Mouse (Mus musculus): ENCODE measurements around the gene Stard3. TPM values are rescaled to one million over a fixed set of nuclear protein-coding genes. Genes with fewer than 3 reads are reported as not detected.

The Stard3 gene
- 84.3 TPM for polyA plus RNA-seq (2017; shearing (Covaris generic))

DNA sequence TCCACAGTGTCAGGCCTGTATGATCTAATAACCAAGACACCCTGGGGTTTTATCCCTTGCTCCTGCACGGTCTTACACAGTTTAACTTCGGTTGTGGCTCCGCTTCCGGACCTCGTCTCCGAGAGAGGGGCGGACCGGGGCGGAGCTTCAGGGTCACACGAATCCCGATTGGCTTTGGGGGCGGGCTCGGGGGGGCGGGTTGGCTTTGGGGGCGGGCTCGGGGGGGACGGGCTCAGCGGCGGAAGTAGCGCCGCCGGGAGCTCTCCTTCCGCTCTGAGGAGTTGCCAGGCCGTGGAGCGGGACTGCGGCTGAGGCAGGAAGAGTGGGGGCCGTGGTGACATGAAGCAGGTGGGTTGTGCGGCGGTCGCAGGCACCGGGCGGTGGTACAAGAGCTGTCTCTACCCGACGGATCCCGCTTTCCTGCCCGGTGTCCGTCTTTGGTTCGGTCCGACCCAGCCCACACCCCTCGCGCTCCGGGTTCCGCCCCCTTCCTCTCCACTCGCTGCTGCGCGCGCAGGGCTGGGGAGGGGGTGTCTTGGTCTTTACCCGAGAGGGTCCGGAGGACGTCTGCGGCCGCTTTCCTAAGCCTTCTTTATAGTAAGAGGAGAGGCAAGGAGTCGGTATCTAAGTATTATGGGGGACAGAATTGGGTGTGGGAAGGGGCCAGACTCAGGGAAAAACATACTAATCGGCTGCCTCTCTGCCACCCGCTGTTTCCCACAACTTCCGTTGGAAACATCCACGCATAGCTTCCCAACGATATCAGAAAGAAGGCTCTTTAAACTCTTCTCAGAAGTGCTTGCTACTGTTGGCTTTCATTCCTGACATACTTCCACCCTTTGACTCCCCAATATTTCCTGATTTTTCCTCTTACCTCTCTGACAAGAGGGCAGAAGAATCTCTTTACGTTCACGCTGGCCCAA is at the start of gene Stard3:
Gene Stard3, plus strand, starts transcription at position 208 of the 923 bp plus-strand sequence.

DNA sequence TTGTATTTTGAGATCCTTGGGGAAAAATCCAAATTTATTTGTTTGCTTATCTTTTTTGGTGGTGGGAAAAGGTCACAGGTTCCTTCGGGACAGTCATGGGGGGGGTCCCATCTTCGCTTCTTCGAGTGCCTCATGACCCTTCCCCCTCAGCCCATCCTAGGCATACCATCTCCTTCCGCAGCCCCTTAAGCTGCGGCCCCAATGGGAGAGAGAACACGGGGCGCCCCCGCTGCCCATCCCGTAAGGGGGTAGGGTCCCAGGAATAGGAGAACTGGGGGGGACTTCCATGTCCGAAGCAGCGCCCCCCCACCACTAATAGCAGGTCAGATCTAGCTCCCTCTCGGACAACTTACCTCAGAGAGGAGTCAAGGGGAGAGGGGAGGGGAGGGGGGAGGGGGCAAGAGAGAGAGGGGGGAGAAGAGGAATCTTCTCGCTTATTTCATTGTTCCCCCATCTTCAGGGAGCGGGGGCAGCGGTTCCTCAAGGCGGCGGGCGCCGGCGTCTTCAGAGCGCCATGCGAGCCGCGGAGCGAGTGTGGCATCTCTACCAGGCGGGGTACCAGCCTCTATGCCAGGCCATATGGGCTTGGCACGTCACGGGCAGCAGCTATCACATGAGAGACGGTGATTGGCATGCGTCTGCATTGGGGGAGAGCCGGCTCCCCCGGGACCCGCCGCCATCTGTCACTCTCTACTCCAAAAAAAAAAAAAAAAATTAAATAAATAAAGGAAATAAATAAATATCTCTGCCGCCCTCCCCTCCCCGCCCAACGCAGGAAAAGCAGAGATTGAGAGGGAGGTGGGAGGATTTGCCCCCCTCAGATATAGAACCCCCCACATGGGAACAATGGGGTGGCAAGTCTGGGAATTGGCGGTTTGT is 28.8 kb upstream of the Stard3 start, which contains the start of gene Neurod2:
Gene Neurod2, minus strand, starts transcription at position 568 of the 879 bp plus-strand sequence.

DNA sequence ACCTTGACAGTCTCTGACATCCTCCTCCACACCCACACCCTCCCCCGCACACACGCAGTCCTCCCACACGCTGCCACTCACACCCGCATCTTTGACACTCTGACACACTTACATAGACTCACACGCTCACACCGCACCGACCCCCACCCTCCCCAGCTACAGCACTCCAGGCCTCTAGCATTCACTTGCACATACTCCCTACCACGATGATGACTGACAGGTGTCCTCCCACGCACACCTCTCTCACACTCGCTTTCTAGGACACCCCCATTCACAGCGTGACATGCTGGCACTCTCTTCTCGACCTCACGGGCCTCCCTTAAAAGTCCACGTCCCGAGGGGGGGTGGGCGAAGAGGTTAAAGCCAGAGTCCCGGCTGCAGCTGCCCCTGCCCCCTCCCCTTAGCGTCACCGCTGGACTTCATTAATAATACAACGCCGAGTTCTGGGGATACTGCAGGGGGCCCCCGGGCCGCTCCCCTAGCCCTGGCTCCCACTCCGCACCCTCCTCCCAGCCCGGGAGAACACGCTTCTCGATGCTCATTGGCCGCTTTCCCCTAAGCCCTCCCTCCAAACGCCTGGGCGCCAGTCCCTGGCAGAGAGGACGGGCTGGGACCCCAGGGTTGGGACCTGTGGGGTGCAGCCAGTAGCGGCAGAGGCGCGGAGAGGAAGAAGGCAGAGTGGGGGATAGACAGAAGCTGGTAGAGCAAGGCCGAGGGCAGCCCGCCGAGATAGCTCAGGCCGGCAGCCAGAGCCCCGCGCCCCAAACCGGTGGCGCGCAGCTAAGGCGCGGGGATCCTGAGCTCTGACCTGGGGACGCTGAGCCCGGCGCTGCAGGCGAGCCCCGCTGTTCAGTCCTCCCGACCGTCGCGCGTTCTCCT is 9.8 kb upstream of the Stard3 start, which contains the start of gene Ppp1r1b:
Gene Ppp1r1b, plus strand, starts transcription at position 322 of the 879 bp plus-strand sequence.

DNA sequence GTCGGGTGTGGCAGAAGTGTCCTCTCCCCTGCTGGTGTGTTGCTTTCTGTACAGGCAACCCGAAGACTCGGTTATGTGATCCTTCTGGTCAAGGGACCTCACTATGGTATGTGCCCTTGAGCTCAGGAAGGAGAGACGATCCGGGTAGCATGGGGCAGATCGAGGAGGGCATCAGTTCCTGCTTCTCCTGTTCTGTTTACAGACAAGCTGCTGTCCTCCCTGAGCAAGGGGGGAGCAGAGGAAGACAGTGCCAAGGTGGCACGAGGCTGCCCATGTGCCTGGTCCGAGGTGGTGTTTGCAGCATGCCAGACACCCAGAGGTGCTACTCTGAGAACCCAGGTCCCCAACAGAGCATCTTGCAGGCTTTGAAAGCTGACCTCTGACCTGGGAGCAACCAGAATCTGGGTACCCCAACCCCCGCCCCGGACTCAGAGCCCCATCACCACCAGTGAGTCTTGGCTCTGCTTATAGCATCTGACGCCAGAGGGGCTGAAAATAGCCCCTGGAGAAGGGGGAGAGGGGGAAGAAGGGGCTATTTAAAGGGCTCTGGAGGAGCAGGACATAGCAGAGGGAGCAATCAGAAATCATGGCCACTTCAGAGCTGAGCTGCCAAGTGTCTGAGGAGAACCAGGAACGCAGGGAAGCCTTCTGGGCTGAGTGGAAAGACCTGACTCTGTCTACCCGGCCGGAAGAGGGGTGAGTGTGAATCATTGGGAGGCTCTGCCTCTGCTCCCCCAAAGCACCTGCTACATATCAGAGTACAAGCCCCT is 25.3 kb downstream of the Stard3 start, which contains the start of gene Tcap:
Gene Tcap, plus strand, starts transcription at position 551 of the 770 bp plus-strand sequence.

DNA sequence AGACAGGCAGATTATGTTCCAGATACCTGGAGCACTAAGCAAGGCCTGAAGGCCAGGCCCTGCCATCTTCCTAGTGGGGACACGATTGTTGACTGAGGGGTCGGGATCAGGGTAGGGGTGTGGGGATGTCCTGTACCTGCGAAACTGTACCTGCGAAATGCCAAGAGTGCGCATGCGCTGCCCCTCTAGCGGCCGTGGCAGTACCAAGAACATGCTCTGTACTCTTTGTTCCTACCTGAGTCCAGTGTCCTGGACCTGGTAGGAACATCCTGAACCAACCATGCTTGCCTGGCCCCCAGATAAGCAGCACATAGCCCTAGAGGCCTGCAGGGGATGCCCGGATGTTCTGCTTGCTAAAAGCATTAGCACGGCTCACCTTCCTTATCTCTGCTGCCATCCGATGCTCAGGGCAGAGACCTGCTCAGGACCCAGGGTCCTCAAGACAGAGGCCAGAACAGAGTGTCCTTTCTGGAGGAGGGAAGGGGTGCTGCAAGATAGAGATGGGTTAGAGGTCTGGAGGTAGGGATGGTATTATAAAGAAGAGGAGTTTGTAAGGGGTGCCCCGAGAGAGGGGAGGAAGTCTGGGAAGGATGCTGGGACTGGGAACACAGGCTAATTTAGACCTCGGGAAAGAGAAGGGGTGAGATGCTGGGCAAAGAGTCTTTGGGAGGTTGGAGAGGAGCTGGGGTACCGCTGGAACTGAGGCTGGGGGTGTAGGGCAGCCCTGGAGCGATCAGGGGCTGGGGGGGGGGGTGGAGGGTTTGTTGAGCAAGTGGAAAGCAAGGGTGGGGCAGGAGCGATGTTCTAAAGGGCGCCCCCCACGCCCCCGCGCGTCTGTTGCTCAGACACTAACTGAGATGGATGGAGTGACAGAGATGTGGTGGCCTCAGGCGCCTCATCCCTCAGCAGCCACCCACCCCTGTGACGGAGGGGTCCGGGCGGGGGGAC is 27.7 kb downstream of the Stard3 start, which contains the start of gene Pnmt:
Gene Pnmt, plus strand, starts transcription at position 813 of the 948 bp plus-strand sequence.

DNA sequence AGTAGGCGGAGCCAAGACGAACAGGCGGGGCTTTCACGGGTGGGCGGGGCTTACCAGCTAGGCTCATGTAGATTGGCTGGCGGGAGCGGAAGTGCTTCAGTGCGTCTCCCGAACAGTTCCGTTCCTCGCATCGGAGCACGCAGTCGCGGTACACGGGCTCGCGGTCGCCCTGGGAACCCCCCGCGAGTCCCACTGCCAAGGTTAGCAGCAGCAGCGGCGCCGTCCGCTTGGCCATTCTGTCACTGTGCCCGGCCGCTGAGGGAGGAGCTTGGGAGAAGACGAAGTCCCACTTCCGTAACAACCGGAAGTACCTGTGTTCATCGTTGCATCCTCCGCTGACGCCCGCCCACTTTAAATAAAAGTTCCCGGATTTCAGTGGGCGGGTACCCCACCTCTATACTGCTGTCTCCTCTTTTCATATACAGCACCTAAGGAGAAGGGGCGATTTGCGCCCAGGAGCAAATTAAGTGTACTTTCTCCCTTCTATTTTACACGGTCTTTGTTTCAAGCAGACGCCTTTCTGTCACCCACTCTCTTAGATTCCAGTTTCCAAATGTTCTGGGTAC is 42.1 kb downstream of the Stard3 start, which contains the start of gene Pgap3:
Gene Pgap3, minus strand, starts transcription at position 330 of the 566 bp plus-strand sequence.

DNA sequence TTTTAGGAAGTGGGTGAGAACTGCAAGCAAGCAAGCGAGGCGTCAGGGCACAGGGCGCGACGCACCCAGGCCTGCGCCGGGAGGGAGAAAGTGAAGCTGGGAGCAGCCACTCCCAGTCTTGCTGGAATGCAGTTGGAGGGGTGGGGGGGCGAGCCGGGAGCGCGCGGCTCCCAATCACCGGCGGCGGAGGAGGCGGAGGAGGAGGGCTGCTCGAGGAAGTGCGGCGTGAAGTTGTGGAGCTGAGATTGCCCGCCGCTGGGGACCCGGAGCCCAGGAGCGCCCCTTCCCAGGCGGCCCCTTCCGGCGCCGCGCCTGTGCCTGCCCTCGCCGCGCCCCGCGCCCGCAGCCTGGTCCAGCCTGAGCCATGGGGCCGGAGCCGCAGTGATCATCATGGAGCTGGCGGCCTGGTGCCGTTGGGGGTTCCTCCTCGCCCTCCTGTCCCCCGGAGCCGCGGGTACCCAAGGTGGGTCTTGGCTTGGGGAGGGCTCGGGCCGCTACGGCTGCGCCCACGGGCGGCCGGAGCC is 54.2 kb downstream of the Stard3 start, which contains the start of gene Erbb2:
Gene Erbb2, plus strand, starts transcription at position 198 of the 524 bp plus-strand sequence.

Other genes with a start within 250 kb of the Stard3 start
- 10.7 TPM for gene Fbxl20, start 208.0 kb upstream of the Stard3 start, polyA plus RNA-seq (2017; shearing (Covaris generic))
- 51.0 TPM for gene Med1, start 165.1 kb upstream of the Stard3 start, polyA plus RNA-seq (2017; shearing (Covaris generic))
- 18.3 TPM for gene Cdk12, start 155.3 kb upstream of the Stard3 start, polyA plus RNA-seq (2017; shearing (Covaris generic))
- not detected for gene Neurod2, start 28.7 kb upstream of the Stard3 start, polyA plus RNA-seq (2017; shearing (Covaris generic))
- not detected for gene Ppp1r1b, start 10.0 kb upstream of the Stard3 start, polyA plus RNA-seq (2017; shearing (Covaris generic))
- 0.29 TPM for gene Tcap, start 25.4 kb downstream of the Stard3 start, polyA plus RNA-seq (2017; shearing (Covaris generic))
- gene Pnmt, start 28.1 kb downstream of the Stard3 start, polyA plus RNA-seq (2017; shearing (Covaris generic)) = not detected
- 12.4 TPM for gene Pgap3, start 42.1 kb downstream of the Stard3 start, polyA plus RNA-seq (2017; shearing (Covaris generic))
- 0.26 TPM for gene Erbb2, start 54.1 kb downstream of the Stard3 start, polyA plus RNA-seq (2017; shearing (Covaris generic))
- 195 TPM for gene Mien1, start 80.6 kb downstream of the Stard3 start, polyA plus RNA-seq (2017; shearing (Covaris generic))
- gene Grb7, start 88.0 kb downstream of the Stard3 start, polyA plus RNA-seq (2017; shearing (Covaris generic)) = 10.5 TPM
- gene Ikzf3, start 187.7 kb downstream of the Stard3 start, polyA plus RNA-seq (2017; shearing (Covaris generic)) = 91.8 TPM
- 5.0 TPM for gene Zpbp2, start 192.7 kb downstream of the Stard3 start, polyA plus RNA-seq (2017; shearing (Covaris generic))
- gene Ormdl3, start 229.0 kb downstream of the Stard3 start, polyA plus RNA-seq (2017; shearing (Covaris generic)) = 76.1 TPM
- not detected for gene Lrrc3c, start 239.9 kb downstream of the Stard3 start, polyA plus RNA-seq (2017; shearing (Covaris generic))

All from activated CD4-positive, CD25-positive, alpha-beta regulatory T cell, adult 9 weeks (primary cell).